Mouse (Mus musculus) brain, embryonic 14.5 days (tissue): ENCODE results near the gene Prpf4. TPM values are rescaled to one million over a fixed set of nuclear protein-coding genes. Genes with fewer than 3 reads are reported as not detected.

Source experiments
- DNase-seq: peaks from one replicate; pipeline ENCODE4 v3.0.0-alpha.2; 2011; ENCODE audit warnings: low read depth
- CTCF ChIP-seq: fragments of 200-500 bp; IDR thresholded peaks from 2 replicates; pipeline ENCODE4 v1.5.1; 2012; ENCODE audit warnings: inconsistent platforms, mild to moderate bottlenecking, moderate library complexity, borderline replicate concordance; ENCODE audit not compliant: insufficient read depth, insufficient read length; ENCODE audit errors: extremely low read depth
- POLR2A ChIP-seq: fragments of 200-500 bp; IDR thresholded peaks from 2 replicates; pipeline ENCODE4 v1.6.1; 2012; ENCODE audit warnings: mild to moderate bottlenecking, inconsistent platforms, borderline replicate concordance; ENCODE audit not compliant: poor library complexity, insufficient read depth, insufficient read length, severe bottlenecking; ENCODE audit errors: extremely low read depth
- polyA plus RNA-seq: library from polyadenylated mRNA; depleted of rRNA; stranded (reverse); fragments of >200 nt; gene quantifications from 2 replicates; pipeline ENCODE4 v1.2.3, GENCODE M21; 2012; rRNA removed

Prpf4 gene
- polyA plus RNA-seq = 23.4 and 26.7 TPM in 2 replicates

DNA sequence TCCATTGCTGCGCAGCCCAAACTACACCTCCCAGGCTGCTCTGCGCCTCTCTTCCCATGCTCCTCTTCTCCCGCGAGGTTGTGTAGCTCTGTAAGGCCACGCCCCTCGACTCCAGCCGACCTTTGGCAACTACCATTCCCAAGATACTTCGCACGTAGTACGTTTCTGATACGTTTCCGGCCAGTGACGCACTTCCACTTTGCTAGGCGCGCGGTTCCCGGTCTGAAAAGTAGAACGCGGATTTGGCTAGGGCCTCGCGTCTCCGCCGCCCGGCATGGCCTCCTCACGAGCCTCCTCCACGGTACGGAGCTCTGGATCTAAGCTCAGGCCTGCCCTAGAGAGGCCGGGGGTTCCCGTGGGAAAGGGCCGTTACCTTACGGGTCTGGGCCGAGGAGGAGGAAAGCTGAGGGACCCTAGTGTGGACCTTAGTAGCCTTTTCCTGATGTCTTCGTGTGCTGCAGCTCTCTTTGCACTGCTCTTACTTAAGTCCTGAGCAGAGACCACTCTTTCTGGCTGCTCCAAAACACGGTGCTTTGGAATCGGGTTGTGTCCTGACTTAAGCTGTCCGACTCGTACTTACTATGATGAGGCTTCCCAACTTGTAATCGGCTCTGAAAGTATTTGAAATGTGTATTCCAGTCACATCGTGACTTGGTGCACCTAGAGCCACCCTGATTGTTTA is at the start of gene Prpf4, which contains the start of gene Cdc26:
Prpf4 (plus strand) TSS at position 197 of the 682 bp plus-strand sequence.
Cdc26 (minus strand) TSS at position 42 of the 682 bp plus-strand sequence.
- DNase-seq = peak; percentile 100
- TF ChIP-seq CTCF = no peak
- TF ChIP-seq POLR2A = peak; percentile 18; the same call in 1 of the 2 replicates

DNA sequence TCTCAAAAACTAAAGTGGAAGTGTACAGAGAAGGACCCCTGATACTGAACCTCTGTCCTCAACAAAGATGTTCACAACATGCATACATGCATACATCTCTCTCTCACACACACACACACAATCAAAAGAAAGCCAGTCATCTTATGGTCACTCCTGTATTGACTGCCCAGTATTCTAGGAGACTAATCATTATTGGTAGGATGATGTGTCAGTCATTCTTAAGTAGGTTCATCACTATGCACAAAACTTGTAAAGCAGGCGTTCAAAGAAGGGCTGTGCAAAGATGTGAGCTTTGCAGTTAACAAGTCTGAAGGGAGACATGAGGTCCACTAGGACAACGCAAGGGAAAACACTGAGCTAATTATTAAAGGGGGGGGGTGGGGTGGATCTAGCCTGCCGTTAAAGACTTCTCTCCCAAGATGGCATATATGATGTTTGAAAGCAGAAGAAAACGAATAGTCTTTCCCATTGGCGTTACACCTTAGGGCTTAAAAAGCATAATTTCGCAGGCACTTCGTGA is 49.3 kb upstream of the Prpf4 start:
- TF ChIP-seq POLR2A = no peak
- TF ChIP-seq CTCF = no peak
- DNase-seq = peak; percentile 6

DNA sequence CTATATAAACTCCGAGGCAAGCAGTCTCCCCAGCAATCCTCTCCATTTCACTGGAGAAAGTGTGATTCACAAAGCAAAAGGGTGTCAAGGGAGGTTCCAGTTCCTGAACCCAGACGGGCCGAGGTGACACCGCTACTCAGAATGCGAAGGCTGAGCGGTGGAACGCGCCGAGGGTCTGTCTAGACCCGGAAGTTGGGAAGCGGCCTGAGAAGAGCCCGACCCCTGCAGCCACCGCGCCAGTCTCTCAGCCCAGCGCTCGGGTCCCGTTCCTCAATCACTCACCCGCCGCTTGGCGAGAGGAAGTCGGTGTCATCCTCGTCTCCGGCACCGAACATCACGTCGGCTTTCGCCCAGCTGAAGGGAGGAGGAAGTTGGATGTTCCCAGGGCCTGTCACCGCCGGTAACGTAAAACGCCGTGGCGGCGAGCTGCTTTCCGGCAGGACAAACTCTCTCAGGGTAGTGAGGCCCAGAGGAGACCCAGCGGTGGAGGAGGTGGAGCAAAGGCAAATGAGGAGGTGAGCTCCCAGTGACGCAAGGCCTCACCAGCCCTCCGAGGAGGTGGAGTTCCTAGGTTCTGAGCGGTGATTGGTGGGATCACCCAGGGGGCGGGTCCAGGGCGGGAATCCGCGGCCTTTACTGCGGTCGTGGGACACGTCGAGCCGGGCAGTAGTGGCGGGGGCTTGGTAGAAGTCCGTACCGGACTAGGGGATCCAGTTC is 48.4 kb upstream of the Prpf4 start, which contains the start of the genes Fkbp15 and Slc31a1:
Fkbp15 (minus strand) TSS at position 461 of the 717 bp plus-strand sequence.
Slc31a1 (plus strand) TSS at position 640 of the 717 bp plus-strand sequence.
- DNase-seq = peak; percentile 99
- TF ChIP-seq POLR2A (peak; percentile 62; the same call in 1 of the 2 replicates), CTCF (no peak)

DNA sequence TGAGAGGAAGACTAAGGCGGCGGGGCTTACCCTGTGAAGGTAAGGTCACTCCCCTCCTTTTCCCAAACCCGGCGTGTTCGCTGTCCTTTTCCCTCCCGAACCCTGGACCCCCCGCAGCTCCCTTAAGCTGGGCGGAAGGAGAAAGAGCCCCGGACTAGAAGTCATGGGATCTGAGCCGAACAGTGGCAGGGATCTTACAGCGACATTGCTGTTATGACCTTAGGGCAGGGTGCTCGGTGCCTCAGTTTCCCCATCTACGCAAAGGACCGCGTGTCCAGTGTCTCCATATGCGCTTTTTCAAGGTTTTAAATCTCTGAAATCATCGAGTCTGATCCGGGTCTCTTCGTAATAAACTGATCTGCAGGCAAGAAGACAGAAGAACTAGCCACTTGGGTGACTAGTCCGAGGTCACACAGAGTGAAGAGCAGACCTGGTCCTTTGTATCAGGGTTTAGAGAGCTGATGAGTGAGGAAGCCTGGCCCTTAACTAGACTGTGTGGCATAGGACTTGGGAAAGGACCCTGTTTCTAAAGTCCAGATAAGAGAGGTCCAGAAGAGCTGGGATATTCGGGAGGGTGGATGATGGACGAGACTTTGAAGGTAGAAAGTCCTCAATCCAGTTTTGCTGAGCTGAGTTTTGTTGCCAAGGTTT is 47.7 kb upstream of the Prpf4 start:
- no peak for DNase-seq
- no peak for TF ChIP-seq CTCF
- TF ChIP-seq POLR2A = no peak

DNA sequence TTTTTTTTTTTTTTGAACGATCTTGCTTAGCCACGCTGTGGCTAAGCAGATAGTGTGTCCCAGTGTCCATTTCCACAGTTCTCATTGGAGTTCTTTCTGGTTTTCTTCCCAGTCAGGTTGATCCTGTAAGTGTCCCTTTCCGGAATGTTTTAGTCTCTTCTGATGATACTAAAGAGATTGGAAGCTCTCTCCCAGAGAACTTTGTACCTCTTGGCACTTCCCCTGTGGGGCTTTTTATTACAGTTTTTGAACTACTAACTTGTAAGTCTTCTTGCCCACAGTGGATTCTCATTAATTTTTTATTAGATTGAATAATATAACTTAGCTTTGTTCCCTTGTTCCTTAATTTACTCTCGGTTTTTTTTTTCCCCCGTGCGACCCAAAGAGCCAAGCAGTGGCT is 47.0 kb upstream of the Prpf4 start:
- no peak for DNase-seq
- no peak for TF ChIP-seq CTCF

DNA sequence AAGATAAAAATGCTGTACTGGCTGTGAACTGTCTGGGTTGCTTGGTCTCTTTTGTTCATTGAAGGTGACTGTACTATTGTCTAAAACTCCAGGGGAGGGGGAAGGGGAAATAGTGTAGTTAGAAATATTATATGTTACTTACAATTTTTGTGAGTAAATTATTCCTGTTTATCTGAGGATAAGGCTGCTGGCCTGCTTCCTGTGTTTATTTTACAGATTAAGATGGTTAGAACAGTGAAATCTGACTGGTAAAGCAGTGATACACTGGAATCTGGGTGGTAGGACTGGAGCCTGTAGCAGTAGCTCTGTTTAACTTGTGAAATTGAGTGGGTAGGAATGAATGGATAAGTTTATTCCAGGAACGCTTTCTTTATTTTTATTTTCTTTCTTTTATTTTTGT is 46.6 kb upstream of the Prpf4 start:
- no peak for DNase-seq
- TF ChIP-seq CTCF (no peak), POLR2A (no peak)

DNA sequence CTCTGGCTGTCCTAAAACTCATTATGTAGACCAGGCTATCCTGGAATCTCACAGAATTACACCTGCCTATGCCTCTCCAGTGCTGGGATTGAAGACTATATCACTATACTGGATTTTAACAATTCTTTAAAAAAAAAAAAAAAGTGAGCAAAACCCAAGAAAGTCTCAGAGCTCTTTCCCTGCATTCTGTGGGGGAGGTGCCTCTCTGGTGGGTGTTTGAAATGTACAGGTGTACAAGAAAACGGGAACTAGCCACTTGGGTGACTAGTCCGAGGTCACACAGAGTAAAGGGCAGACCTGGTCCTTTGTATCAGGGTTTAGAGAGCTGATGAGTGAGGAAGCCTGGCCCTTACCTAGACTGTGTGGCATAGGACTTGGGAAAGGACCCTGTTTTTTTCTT is 46.2 kb upstream of the Prpf4 start:
- DNase-seq = no peak
- no peak for TF ChIP-seq CTCF
- no peak for TF ChIP-seq POLR2A

DNA sequence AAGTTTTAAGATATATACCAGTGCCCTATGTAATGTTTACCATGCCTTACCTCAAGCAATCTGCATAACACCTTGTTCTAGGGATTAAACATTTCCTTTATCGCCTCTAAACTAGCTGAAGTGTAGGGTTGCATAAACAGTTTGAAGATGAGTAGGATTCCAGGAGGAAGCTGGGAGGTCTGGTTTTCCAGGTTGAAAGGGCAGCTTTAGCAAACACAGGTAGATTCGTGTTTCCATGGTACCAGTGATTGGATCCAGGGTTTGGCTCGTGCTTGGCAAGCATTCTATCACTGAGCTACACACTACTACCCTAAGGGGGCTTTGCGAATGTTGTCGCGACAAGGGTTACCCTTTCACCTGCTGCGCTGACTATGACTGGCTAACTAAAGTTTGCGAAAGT is 44.3 kb upstream of the Prpf4 start:
- DNase-seq = no peak
- TF ChIP-seq CTCF (no peak), POLR2A (no peak)

DNA sequence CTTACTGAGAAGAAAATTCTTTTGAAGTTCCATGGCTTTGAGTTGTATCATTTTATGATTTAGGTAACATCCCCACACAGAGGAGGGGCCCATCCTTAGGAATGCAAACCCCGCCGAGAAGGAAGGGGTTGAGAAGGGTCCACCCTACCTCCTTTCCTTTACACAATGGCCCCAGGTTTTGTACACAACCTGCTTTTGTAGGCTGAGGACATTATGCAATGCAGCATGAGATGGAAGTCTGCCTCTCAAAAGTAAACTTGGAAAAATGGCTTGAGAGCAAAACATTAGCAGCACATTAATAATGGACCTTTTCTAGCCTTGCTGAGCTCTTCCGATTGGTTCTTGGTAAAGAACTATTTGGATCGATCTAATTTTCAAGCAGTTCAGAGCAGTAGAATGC is 42.3 kb upstream of the Prpf4 start:
- no peak for DNase-seq
- no peak for TF ChIP-seq CTCF
- no peak for TF ChIP-seq POLR2A

DNA sequence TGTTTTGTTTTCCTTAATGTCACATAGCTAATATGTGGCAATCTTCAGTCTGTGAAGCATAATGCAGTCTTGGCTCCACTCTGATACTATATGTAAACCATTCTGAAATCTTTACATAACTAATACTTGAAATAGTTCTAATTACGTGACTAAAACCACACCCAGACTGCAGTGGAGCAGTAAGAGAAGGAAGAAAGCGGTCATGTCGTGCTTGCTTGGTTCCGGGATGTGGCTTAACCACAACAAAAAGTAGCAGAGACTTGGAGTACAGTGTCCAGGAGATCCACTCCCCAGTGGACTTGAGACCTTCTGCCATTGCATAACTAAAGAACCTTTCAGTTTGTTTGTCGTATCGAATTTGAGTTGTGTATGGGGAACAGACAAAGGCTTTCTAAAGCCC is 41.0 kb upstream of the Prpf4 start:
- DNase-seq = no peak
- TF ChIP-seq POLR2A (no peak), CTCF (no peak)

DNA sequence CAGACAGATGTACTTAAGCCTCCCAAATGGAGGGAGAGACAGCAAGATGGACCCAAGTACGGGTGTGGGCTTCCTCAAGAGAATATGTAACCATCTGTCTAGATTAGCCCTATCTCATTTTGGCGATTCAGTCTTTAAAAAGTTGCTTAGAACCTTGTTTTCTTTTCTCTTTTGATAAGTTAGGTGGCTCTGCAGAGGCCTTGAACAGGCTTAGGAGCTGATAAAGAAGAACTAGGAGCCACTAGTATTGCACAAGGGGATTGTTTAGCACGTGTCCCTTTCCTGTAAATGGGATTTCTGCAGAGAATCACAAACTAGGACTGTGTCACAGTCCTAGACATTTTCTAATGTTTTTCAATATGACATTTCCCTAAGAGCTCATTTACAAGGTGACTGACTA is 39.5 kb upstream of the Prpf4 start:
- no peak for DNase-seq
- TF ChIP-seq POLR2A = no peak
- TF ChIP-seq CTCF = no peak

DNA sequence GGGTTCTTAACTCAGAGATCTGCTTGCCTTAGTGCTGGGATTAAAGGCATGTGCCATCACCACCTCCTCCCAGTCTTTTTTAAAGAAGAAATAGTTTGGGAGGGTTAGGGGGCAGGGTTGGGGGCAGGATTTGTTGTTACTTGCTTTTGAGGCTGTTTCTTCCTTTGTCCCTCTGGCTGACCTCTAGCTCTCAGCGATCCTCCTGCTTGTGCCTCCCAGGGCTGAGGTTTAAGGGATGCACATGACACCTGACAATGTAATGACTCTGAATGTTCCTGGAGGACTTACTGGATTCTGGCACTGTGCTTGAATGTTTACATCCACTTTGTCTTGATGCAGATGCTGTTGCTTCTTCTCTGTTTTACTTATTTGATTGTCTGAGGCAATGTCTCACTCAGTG is 36.2 kb upstream of the Prpf4 start:
- TF ChIP-seq POLR2A (no peak), CTCF (no peak)
- DNase-seq = no peak
